Mouse (Mus musculus) liver, postnatal 0 days (tissue): ENCODE measurements at regions not wholly inside any gene's neighbourhood (a gene's known extent, or its start where the extent isn't known, plus 50 kb on each side); places are given as distances from the start of the nearest gene placed in this dataset.
"Not testable (repeated sequence)": the region's sequence is repeated elsewhere in the genome, so short reads cannot be mapped to it uniquely, and the experiment has no call there.

Experiments used
- ATAC-seq: fragments of 200-750 bp; cut with Nextera tagmentation; 2 replicates; pipeline ENCODE4 v1.8.0; 2017; ENCODE audit warnings: mild to moderate bottlenecking, moderate library complexity
- DNase-seq: peaks from one replicate; pipeline ENCODE4 v3.0.0-alpha.2; 2016
- H3K27ac ChIP-seq: fragments of 300-500 bp; sonication (generic); 2 replicates; pipeline ENCODE4 v1.5.1; 2014; ENCODE audit warnings: antibody characterized with exemption, moderate library complexity, mild to moderate bottlenecking, low read depth
- H3K27me3 ChIP-seq: fragments of 300-500 bp; sonication (generic); 2 replicates; pipeline ENCODE4 v1.6.1; 2014; ENCODE audit warnings: low read length, control low read depth, mixed read lengths; ENCODE audit not compliant: insufficient read depth
- H3K36me3 ChIP-seq: fragments of 300-500 bp; sonication (generic); replicated peaks from 2 replicates; pipeline ENCODE4 v1.6.1; 2014; ENCODE audit warnings: mild to moderate bottlenecking, control low read depth, low read length, moderate library complexity, mixed read lengths; ENCODE audit not compliant: insufficient read depth
- H3K4me1 ChIP-seq: fragments of 300-500 bp; sonication (generic); 2 replicates; pipeline ENCODE4 v1.6.1; 2014; ENCODE audit warnings: antibody characterized with exemption, mild to moderate bottlenecking, control low read depth; ENCODE audit not compliant: insufficient read depth
- H3K4me2 ChIP-seq: fragments of 300-500 bp; sonication (generic); 2 replicates; pipeline ENCODE4 v1.6.1; 2014; ENCODE audit warnings: low read depth, mild to moderate bottlenecking, low read length, moderate library complexity, mixed read lengths
- H3K4me3 ChIP-seq: fragments of 300-500 bp; sonication (generic); 2 replicates; pipeline ENCODE4 v1.5.1; 2014; ENCODE audit warnings: low read depth, low read length
- H3K9ac ChIP-seq: fragments of 300-500 bp; sonication (generic); replicated peaks from 2 replicates; pipeline ENCODE4 v1.6.1; 2014; ENCODE audit warnings: mild to moderate bottlenecking, moderate library complexity
- H3K9me3 ChIP-seq: fragments of 300-500 bp; sonication (generic); 2 replicates; pipeline ENCODE4 v1.6.1; 2016; ENCODE audit warnings: mild to moderate bottlenecking, control low read depth, low read length, mixed read lengths
- CTCF ChIP-seq: sonication (generic); IDR thresholded peaks from 2 replicates; pipeline ENCODE4 v1.5.1; 2016; ENCODE audit warnings: antibody characterized with exemption, low read depth
- EP300 ChIP-seq: IDR thresholded peaks from 2 replicates; pipeline ENCODE4 v1.6.1; 2016; ENCODE audit warnings: antibody characterized with exemption, low read depth, mild to moderate bottlenecking
- WGBS: fragments of 180-500 bp; shearing (Covaris S2); extraction: QIAGEN DNeasy Blood & Tissue Kit; methylation state at CpG from one replicate; pipeline ENCODE4 v1.1.7; 2014; ENCODE audit not compliant: insufficient replicate concordance; 5-methylcytosine and 5-hydroxymethylcytosine counted together

- TF ChIP-seq CTCF (no peak), EP300 (no peak)
- ATAC-seq (no peak), DNase-seq (no peak)
- H3K27ac ChIP-seq: no peak overlapping the region
- no peaks in the 10 kb centered on the region for H3K9me3 ChIP-seq
- H3K4me2 ChIP-seq: no peak overlapping the region
- no peak overlapping the region for H3K4me3 ChIP-seq
- WGBS: 64% methylated on average over 4 of the region's 4 CpGs
- H3K36me3 ChIP-seq: no peaks in the 10 kb centered on the region
- no peaks in the 10 kb centered on the region for H3K27me3 ChIP-seq
- no peak overlapping the region for H3K9ac ChIP-seq
- H3K4me1 ChIP-seq: no peaks in the 10 kb centered on the region
Observed at GRCm38 (mm10) chr1:47646681-47647080, 754.0 kb upstream of the Slc39a10 start.

DNA sequence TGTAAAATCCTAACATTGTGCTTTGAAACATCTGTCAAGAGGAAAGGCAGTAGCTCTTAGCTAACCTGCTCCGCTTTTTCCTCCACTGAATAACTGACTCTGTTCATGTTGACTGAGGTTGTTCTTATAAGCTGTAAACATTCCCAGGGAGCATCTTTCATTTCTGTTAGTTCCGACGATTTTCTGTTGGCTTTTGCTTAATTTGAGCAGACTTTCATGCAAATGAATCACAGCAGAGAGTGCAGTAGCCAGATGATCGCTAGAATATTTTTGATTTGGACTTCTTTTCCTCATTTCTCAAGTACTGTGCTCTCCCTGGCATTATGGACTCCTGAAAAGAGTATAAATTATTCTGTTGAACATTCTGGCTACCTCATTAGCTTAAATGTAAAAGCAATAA is 713.9 kb upstream of the Slc39a10 start:
- no peaks in the 10 kb centered on the region for H3K4me1 ChIP-seq
- H3K9ac ChIP-seq: no peak overlapping the region
- DNase-seq: no peak
- no peaks in the 10 kb centered on the region for H3K36me3 ChIP-seq
- no peaks in the 10 kb centered on the region for H3K27me3 ChIP-seq
- H3K27ac ChIP-seq: no peak overlapping the region
- no peak overlapping the region for H3K4me2 ChIP-seq
- no peak overlapping the region for H3K4me3 ChIP-seq
- no peaks in the 10 kb centered on the region for H3K9me3 ChIP-seq
- no peak for ATAC-seq
- no peak for TF ChIP-seq CTCF
- no peak for TF ChIP-seq EP300
- 68% methylated on average over 4 of the region's 4 CpGs for WGBS

DNA sequence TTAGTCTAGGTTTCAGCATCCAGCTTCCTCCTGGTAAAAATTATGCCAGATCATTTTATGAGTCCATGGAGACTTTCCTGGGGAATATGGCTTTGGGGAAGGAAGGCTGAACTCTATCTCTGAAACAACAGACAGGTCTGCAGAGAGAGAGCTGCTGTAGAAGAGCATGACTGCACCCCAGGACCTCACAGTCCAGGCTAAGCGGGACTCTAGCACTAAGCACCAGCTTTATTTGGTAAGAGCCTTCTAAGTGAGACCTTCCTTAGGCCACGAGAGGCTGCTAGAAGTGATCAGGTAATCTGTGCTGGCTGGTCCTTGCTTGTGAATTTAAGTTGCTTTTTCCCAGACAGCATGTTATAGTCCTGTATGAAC is 711.3 kb upstream of the Slc39a10 start:
- H3K9me3 ChIP-seq: no peaks in the 10 kb centered on the region
- H3K27me3 ChIP-seq: no peaks in the 10 kb centered on the region
- no peaks in the 10 kb centered on the region for H3K36me3 ChIP-seq
- H3K4me2 ChIP-seq: no peak overlapping the region
- 37% methylated on average over 2 of the region's 2 CpGs for WGBS
- ATAC-seq (no peak), DNase-seq (no peak)
- H3K4me1 ChIP-seq: no peaks in the 10 kb centered on the region
- TF ChIP-seq CTCF (no peak), EP300 (no peak)
- no peak overlapping the region for H3K4me3 ChIP-seq
- no peak overlapping the region for H3K27ac ChIP-seq
- H3K9ac ChIP-seq: no peak overlapping the region

GRCm38 (mm10) chr1:47603294-47603988 is 710.8 kb upstream of the Slc39a10 start:
- TF ChIP-seq EP300 (no peak), CTCF (no peak)
- H3K9ac ChIP-seq: no peak overlapping the region
- no peak overlapping the region for H3K4me3 ChIP-seq
- H3K36me3 ChIP-seq: no peaks in the 10 kb centered on the region
- no peaks in the 10 kb centered on the region for H3K4me1 ChIP-seq
- no peak overlapping the region for H3K27ac ChIP-seq
- H3K9me3 ChIP-seq: no peaks in the 10 kb centered on the region
- H3K4me2 ChIP-seq: no peak overlapping the region
- DNase-seq (no peak), ATAC-seq (no peak)
- no peaks in the 10 kb centered on the region for H3K27me3 ChIP-seq
- 33% methylated on average over 3 of the region's 3 CpGs for WGBS

GRCm38 (mm10) chr1:47593641-47594040 is 701.0 kb upstream of the Slc39a10 start:
- H3K27me3 ChIP-seq, H3K9ac ChIP-seq, DNase-seq, H3K4me3 ChIP-seq, H3K36me3 ChIP-seq, H3K27ac ChIP-seq, H3K9me3 ChIP-seq, H3K4me2 ChIP-seq, H3K4me1 ChIP-seq, ATAC-seq: not testable (repeated sequence)
- 38% methylated on average over 1 of the region's 4 CpGs for WGBS

- Histone ChIP-seq H3K36me3 (no peaks in the 10 kb centered on the region), H3K4me3 (no peak overlapping the region), H3K4me1 (no peaks in the 10 kb centered on the region), H3K27ac (no peak overlapping the region), H3K27me3 (no peaks in the 10 kb centered on the region), H3K9me3 (no peaks in the 10 kb centered on the region), H3K9ac (no peak overlapping the region), H3K4me2 (no peak overlapping the region)
- TF ChIP-seq CTCF: no peak
- ATAC-seq: no peak
- no peak for DNase-seq
- WGBS: 49% methylated on average over 1 of the region's 1 CpGs
Observed at GRCm38 (mm10) chr1:47545606-47546005, 653.0 kb upstream of the Slc39a10 start.

DNA sequence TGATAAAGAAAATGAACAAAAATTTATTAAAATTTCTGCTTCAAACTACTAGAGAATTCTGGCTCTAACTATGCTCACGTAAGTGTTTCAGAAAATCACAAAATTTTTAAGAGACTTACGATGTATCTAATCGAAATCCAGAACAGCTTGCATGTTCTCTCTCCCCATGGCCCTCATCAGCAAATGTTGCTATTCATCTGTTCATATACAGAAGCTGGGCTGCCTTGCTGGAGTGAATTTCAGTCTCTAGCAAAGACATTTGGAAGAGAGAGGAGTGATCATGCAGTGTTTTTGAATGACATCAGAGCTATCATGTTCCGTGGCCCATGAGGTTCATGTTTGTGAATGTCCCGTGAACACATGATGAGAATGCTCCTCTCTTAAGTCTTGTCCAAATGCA is 618.8 kb upstream of the Slc39a10 start:
- 85% methylated on average over 5 of the region's 5 CpGs for WGBS
- H3K27ac ChIP-seq: no peak overlapping the region
- no peaks in the 10 kb centered on the region for H3K27me3 ChIP-seq
- ATAC-seq (no peak), DNase-seq (no peak)
- no peaks in the 10 kb centered on the region for H3K36me3 ChIP-seq
- no peaks in the 10 kb centered on the region for H3K4me1 ChIP-seq
- H3K9me3 ChIP-seq: no peaks in the 10 kb centered on the region
- H3K4me3 ChIP-seq: no peak overlapping the region
- H3K9ac ChIP-seq: no peak overlapping the region
- H3K4me2 ChIP-seq: no peak overlapping the region
- TF ChIP-seq EP300 (no peak), CTCF (no peak)
